Mouse (Mus musculus) kidney, embryonic 14.5 days (tissue): ENCODE measurements at regions not wholly inside any gene's neighbourhood (a gene's known extent, or its start where the extent isn't known, plus 50 kb on each side); places are given as distances from the start of the nearest gene placed in this dataset.

Experiments used
- ATAC-seq: fragments of 200-750 bp; cut with Nextera tagmentation; 2 replicates; pipeline ENCODE4 v1.8.0; 2017; ENCODE audit warnings: moderate number of reproducible peaks, mild to moderate bottlenecking, moderate TSS enrichment, moderate library complexity; ENCODE audit not compliant: low FRiP score, low TSS enrichment
- H3K27ac ChIP-seq: fragments of 300-500 bp; sonication (generic); 2 replicates; pipeline ENCODE4 v1.5.1; 2014; ENCODE audit warnings: low read depth, mild to moderate bottlenecking, low read length, moderate library complexity, mixed read lengths
- H3K27me3 ChIP-seq: fragments of 300-500 bp; sonication (generic); 2 replicates; pipeline ENCODE4 v1.6.1; 2014; ENCODE audit warnings: mild to moderate bottlenecking, low read length; ENCODE audit not compliant: control insufficient read depth, insufficient read depth
- H3K36me3 ChIP-seq: fragments of 300-500 bp; sonication (generic); 2 replicates; pipeline ENCODE4 v1.6.1; 2014; ENCODE audit warnings: low read length, mixed read lengths; ENCODE audit not compliant: control insufficient read depth, insufficient read depth
- H3K4me1 ChIP-seq: fragments of 300-500 bp; sonication (generic); 2 replicates; pipeline ENCODE4 v1.6.1; 2014; ENCODE audit warnings: low read length, mixed read lengths; ENCODE audit not compliant: control insufficient read depth, insufficient read depth
- H3K4me2 ChIP-seq: fragments of 300-500 bp; sonication (generic); replicated peaks from 2 replicates; pipeline ENCODE4 v1.6.1; 2014; ENCODE audit warnings: low read depth, mild to moderate bottlenecking, low read length
- H3K4me3 ChIP-seq: fragments of 300-500 bp; sonication (generic); 2 replicates; pipeline ENCODE4 v1.5.1; 2014; ENCODE audit warnings: mild to moderate bottlenecking, low read length
- H3K9ac ChIP-seq: fragments of 300-500 bp; sonication (generic); 2 replicates; pipeline ENCODE4 v1.6.1; 2014; ENCODE audit warnings: low read depth, mild to moderate bottlenecking, low read length, moderate library complexity
- H3K9me3 ChIP-seq: fragments of 300-500 bp; sonication (generic); 2 replicates; pipeline ENCODE4 v1.6.1; 2016; ENCODE audit warnings: low read length; ENCODE audit not compliant: control insufficient read depth
- WGBS: fragments of 180-500 bp; shearing (Covaris S2); extraction: QIAGEN DNeasy Blood & Tissue Kit; methylation state at CpG from one replicate; pipeline ENCODE4 v1.1.7; 2014; 5-methylcytosine and 5-hydroxymethylcytosine counted together

DNA sequence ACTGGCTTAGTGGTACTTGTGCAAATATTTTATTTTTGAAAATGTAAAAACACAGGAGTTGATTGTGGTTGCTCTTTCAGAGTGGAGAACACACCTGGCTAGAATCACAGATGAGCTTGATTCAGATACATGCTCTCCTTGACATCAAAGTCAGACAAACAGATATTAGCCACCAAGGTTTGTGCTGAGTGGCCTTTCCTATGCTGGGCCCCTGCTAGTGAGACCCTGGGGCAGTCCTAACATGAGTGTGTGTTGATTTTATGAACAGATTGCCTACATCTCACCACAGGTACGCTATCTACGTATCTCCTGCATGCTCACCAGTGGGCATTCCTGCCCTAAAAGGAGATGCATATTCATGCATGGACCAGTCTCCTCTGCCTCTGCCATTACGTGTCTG lies 157.5 kb downstream of the Slc38a4 start:
- Histone ChIP-seq H3K9me3 (peaks cover 4% of the 10 kb centered on the region; the same call in 1 of the 2 replicates), H3K27ac (no peak overlapping the region), H3K27me3 (no peaks in the 10 kb centered on the region), H3K4me3 (no peak overlapping the region), H3K4me1 (no peaks in the 10 kb centered on the region), H3K9ac (no peak overlapping the region), H3K36me3 (no peaks in the 10 kb centered on the region), H3K4me2 (no peak overlapping the region)
- 91% methylated on average over 3 of the region's 3 CpGs for WGBS
- no peak for ATAC-seq

DNA sequence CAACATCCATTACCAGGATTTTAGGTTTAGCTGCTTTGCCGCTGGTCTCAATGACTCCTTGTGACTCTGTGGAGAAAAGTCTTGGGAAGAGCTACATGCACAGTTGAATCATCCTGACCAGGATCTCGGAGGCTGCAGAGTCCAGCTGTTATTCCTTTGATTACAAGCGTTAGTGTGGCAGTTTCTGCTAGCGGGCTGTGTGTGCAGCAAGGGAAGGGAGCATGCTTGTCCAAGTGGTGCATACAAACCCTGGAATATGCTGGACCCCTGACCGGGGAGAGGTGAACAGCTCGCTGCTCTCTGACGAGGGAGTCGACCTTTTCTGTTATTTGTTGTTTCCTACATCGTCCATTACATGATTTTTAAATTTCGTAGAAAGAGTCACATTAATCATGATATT lies 170.9 kb downstream of the Slc38a4 start:
- no peak overlapping the region for H3K4me3 ChIP-seq
- H3K36me3 ChIP-seq: no peaks in the 10 kb centered on the region
- no peaks in the 10 kb centered on the region for H3K9me3 ChIP-seq
- 0 out of 2 replicates have a peak, but pooled peaks have one; percentile 46 for ATAC-seq
- H3K4me2 ChIP-seq: no peak overlapping the region
- no peaks in the 10 kb centered on the region for H3K27me3 ChIP-seq
- 53% methylated on average over 10 of the region's 10 CpGs for WGBS
- no peak overlapping the region for H3K9ac ChIP-seq
- no peaks in the 10 kb centered on the region for H3K4me1 ChIP-seq
- no peak overlapping the region for H3K27ac ChIP-seq

DNA sequence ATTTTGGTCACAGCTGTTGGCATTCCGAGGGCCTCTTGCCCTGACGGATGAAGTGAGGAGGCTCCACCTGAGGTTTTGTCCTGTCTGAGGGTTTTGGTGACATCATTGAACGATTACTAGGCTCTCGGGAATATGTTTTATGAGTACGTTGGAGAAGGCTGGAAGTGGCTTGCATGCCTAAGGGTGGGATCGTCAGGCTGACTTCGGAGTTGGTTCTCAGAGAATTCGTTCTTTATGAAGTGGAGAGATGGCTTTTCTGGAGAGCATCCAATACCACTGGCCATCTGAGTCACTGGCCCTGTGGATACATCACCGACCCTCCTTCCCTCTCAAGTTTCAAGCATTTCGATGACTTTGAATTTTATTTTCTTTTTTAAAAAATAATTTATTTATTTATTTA lies 172.0 kb downstream of the Slc38a4 start:
- no peak for ATAC-seq
- no peaks in the 10 kb centered on the region for H3K36me3 ChIP-seq
- no peaks in the 10 kb centered on the region for H3K4me1 ChIP-seq
- no peaks in the 10 kb centered on the region for H3K9me3 ChIP-seq
- H3K4me2 ChIP-seq: no peak overlapping the region
- H3K27ac ChIP-seq: no peak overlapping the region
- H3K27me3 ChIP-seq: no peaks in the 10 kb centered on the region
- no peak overlapping the region for H3K4me3 ChIP-seq
- no peak overlapping the region for H3K9ac ChIP-seq
- WGBS: 87% methylated on average over 10 of the region's 10 CpGs

DNA sequence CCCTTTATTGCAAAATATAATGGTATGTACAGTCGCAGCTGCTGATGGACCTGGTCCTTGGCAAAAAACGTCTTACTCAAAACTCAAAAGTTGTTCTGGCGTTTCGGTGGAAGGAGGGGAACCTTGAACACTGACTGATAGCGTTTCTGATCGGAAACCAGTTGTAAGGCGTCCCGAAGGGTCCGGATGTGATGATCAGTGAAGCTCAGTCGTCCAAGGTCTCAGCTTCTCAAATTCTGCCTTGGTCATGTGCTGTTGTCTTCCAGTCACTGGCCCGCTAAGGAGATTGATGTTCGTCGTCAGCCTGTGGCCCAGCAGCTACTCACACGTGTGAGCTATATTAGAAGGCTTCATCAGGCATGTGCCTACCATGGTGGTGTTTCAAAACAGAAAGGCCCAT lies 173.5 kb downstream of the Slc38a4 start:
- 79% methylated on average over 14 of the region's 14 CpGs for WGBS
- Histone ChIP-seq H3K9me3 (no peaks in the 10 kb centered on the region), H3K9ac (no peak overlapping the region), H3K4me1 (no peaks in the 10 kb centered on the region), H3K36me3 (no peaks in the 10 kb centered on the region), H3K4me2 (no peak overlapping the region), H3K27me3 (no peaks in the 10 kb centered on the region), H3K27ac (no peak overlapping the region), H3K4me3 (no peak overlapping the region)
- no peak for ATAC-seq

DNA sequence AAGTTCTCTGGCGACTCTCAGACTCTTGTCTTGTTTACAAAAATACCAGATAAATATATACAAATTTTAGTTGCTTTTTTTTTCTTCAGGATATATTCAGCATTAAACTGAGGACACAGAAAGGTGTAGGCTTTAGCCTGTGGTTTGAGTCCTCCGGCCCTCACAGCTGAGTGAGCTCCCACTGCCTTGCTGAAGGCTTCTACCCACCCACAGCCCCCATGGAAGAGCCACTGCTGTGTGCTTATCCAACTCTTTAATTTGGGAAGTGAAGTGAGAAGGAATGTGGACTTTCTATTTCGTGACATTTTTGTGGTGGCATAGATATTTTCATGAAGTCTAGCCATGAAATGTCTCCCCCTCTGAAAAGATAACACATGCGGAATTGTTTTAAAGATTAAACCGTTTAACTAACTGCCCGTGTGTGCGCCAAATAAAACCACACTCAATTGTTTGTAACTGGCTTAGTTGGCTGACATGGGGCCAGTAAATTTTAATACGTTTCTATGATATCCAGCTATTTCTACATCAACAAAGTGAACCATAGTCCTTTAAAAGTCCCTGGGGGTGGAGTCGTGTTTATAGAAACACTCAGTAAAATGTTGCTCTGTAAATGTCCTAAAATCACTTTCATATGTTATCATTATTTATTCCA lies 174.1 kb downstream of the Slc38a4 start:
- Histone ChIP-seq H3K4me3 (no peak overlapping the region), H3K9ac (no peak overlapping the region), H3K4me2 (no peak overlapping the region), H3K36me3 (no peaks in the 10 kb centered on the region), H3K27me3 (no peaks in the 10 kb centered on the region), H3K9me3 (no peaks in the 10 kb centered on the region), H3K4me1 (no peaks in the 10 kb centered on the region), H3K27ac (no peak overlapping the region)
- WGBS: 68% methylated on average over 9 of the region's 9 CpGs
- no peak for ATAC-seq

DNA sequence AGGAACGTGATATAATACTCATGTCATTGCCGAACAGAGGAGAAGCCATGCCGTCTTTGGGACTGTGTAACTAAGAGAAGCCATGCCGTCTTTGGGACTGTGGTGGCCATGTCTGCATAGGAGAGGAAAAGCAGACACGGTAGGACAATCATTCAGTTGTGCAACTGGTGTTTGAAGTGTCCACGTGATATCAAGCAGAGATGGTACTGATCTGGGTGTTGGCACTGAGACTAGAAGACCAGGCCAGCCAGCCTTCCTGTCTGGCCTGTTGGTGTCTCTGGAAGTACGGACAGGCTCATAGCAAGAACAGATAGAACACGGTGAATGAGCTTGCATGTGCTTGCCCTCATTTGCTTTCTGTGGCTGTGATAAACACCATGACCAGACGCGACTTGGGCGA lies 175.7 kb downstream of the Slc38a4 start:
- H3K27ac ChIP-seq: no peak overlapping the region
- H3K4me1 ChIP-seq: 0 out of 2 replicates have a peak, but pooled peaks cover 3% of the 10 kb centered on the region
- H3K4me2 ChIP-seq: no peak overlapping the region
- H3K9ac ChIP-seq: no peak overlapping the region
- 96% methylated on average over 11 of the region's 11 CpGs for WGBS
- no peak for ATAC-seq
- no peaks in the 10 kb centered on the region for H3K36me3 ChIP-seq
- no peak overlapping the region for H3K4me3 ChIP-seq
- no peaks in the 10 kb centered on the region for H3K9me3 ChIP-seq
- H3K27me3 ChIP-seq: no peaks in the 10 kb centered on the region

DNA sequence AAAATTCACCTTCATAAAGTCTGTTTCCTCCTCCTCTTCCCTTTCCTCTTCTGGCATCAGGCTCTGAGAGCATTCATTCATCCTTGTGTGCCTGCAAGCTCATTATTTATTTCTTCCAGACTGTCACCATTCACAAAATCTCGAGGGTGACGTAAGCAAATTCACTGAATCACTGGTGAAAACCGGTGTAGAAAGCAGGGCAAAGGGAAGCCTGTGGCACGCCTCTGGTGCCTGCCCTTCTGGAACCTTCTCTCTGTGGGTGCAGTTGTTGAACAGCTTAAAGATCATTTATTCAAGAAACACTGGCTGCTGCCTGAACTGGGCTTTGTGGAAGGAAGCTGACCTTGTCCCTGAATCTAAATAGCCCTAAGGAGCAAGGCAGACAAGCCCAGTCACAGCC lies 177.0 kb downstream of the Slc38a4 start:
- Histone ChIP-seq H3K4me1 (peaks cover 8% of the 10 kb centered on the region; the same call in 1 of the 2 replicates), H3K9me3 (no peaks in the 10 kb centered on the region), H3K27ac (no peak overlapping the region), H3K9ac (no peak overlapping the region), H3K27me3 (no peaks in the 10 kb centered on the region), H3K4me2 (no peak overlapping the region), H3K4me3 (no peak overlapping the region), H3K36me3 (no peaks in the 10 kb centered on the region)
- ATAC-seq: no peak
- 59% methylated on average over 4 of the region's 4 CpGs for WGBS

DNA sequence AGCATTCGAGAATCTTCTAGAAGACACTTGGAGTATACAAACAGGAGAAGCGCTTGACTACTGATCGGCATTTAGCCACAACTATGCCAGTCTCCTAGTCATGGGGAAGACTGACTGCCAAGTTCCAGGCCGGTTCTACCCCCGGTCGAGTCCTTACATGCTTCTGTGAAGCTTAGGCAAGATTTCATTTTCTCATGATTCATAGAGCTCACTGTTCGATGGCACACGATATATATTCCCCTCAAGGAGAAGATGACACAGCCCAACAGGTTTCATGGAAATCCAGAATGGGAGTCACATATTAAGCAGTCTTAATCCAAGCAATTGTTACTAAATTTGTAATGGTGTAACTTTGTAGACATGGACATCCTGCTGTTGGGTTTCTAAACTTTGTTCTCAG lies 177.8 kb downstream of the Slc38a4 start:
- H3K4me3 ChIP-seq: no peak overlapping the region
- no peak overlapping the region for H3K27ac ChIP-seq
- 94% methylated on average over 8 of the region's 8 CpGs for WGBS
- no peaks in the 10 kb centered on the region for H3K27me3 ChIP-seq
- peaks cover 8% of the 10 kb centered on the region; the same call in 1 of the 2 replicates for H3K4me1 ChIP-seq
- ATAC-seq: no peak
- no peaks in the 10 kb centered on the region for H3K36me3 ChIP-seq
- no peak overlapping the region for H3K9ac ChIP-seq
- H3K9me3 ChIP-seq: no peaks in the 10 kb centered on the region
- no peak overlapping the region for H3K4me2 ChIP-seq

DNA sequence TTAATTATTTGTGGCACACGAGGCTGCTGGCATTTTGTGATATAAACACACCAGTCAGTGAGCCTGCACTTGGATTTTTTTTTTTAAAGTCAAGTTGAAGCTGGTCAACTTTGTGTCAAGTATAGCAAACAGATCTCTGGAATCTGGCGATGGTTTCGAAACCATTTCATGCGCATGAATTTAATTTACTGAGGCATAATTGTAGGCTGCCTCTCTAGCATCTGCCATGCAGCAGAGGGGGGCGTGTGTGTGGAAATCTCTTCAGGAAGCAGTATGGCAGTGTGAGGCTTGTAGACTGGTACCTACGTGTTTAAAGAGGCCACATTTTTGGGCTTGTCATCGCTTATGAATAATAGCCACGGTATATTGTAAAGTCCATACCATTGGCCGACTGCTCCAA lies 177.7 kb upstream of the Slc38a2 start:
- Histone ChIP-seq H3K4me3 (no peak overlapping the region), H3K4me1 (peaks cover 8% of the 10 kb centered on the region; the same call in 1 of the 2 replicates), H3K4me2 (no peak overlapping the region), H3K27me3 (no peaks in the 10 kb centered on the region), H3K36me3 (no peaks in the 10 kb centered on the region), H3K9ac (no peak overlapping the region), H3K27ac (no peak overlapping the region), H3K9me3 (no peaks in the 10 kb centered on the region)
- 88% methylated on average over 9 of the region's 9 CpGs for WGBS
- ATAC-seq: no peak
